Mouse (Mus musculus): ENCODE measurements around the gene Fblim1. TPM values are rescaled to one million over a fixed set of nuclear protein-coding genes. Genes with fewer than 3 reads are reported as not detected.
A peak's percentile ranks its signal among the peaks of the same experiment; 100 is the strongest.

Fblim1 gene
- total RNA-seq, 4 experiments from 2014 or later: 10.2 to 21.0 (median 17.6) TPM

- peak; percentile 93 for DNase-seq
Measured at GRCm38 (mm10) chr4:141538408-141539212, 67.3 kb downstream of the Fblim1 start, which contains the start of gene Spen. Spen (minus strand) TSS chr4:141538597.

GRCm38 (mm10) chr4:141537706-141538407 lies 68.0 kb downstream of the Fblim1 start:
- no peak for DNase-seq

DNA sequence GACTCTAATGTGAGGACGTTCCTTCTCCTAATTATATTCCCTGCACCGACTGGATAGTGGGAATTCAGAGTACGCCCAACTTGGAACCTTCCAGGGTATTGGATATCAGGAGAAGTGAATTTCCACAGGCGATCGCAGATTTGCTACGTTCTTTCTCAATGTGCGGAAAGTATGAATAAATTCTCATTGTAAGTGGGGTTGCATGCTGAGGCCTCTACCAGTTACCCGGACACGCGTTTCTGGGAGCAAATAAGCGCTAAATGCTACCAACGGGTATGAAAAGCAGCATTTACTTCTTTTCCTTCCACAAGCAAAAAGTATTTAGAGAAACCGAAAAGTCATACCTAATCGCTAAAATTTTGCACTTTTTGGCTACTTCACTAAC lies 68.7 kb downstream of the Fblim1 start:
- no peak for DNase-seq

DNA sequence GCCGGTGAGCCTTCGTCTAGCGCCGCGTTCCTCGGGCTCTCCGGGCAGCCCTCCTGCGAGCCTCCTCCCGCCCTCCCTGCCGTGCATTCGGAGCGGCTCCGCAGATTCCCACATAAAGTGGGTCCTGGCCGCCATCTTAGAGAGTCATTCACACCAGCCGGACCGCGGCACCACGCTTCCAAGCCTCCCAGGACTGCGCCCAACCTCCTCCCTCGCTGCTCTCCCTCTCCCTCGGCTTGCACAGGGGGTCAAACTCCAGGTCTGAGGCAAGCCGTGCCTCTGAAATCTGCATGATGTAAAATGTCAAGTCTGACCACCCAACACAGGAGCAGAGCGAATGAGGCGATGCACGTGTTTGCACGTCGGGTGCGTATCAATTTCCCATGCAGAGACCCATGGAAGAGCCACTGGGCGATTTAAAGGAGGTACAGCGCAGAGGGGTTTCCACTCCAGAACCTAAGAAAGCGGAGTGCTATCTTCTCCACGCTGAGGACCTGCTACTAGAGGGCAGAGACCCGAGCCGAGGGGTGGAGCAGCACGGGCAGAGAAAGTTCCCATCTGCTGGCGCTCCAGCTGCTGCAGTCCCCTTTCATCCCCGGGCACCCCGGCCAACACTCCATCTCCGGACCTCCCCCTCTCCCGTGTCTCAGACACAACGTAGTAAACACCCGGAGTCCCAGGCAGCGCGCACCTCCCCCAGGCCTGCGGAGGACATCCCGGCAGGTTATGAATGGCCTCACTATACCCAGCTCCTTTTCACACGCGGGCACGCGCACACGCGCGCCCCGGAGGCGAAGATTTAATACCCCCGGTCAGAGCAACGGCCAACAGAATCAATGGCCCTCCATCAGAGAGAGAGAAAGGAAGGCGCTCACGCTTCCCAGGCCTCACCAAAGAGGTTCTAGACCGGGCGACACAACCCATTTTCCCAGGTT lies 69.3 kb downstream of the Fblim1 start:
- DNase-seq: peak; percentile 69

DNA sequence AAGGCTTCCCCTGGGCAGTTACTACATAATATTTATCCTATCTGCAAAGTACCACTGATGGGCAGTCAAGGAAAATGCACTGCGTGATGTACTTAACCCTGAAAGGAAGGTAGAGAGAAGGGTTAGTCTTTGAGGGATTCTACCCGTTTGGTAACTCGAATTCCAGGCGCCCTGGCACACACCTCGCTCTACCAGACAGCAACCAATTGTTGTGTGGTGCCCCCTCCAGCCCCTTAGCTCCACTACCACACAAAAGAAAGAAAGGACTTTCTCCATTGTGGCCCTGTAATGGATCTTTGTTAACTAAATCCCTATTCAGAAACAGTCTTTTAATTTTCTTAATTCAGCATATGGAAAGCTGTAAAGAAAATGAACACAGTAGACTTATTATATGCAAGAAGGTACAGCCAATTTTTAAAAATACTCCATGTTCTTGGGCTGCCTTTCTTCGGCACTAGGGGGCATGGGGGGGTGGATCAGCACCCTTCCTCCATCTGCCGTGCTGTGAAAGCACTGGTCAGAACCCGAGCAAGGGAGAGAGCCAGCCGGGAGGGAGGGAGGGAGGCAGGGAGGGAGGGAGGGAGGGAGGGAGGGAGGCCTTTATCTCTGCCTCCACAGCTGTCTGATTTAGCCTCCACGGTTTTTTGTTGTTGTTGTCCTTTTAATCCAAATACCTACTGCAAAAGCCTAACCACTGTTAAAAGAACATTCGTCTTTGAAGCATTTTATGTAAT lies 70.8 kb downstream of the Fblim1 start:
- no peak for DNase-seq

- peak; percentile 45 for DNase-seq
Measured at GRCm38 (mm10) chr4:141530979-141531378, 74.9 kb downstream of the Fblim1 start.

DNA sequence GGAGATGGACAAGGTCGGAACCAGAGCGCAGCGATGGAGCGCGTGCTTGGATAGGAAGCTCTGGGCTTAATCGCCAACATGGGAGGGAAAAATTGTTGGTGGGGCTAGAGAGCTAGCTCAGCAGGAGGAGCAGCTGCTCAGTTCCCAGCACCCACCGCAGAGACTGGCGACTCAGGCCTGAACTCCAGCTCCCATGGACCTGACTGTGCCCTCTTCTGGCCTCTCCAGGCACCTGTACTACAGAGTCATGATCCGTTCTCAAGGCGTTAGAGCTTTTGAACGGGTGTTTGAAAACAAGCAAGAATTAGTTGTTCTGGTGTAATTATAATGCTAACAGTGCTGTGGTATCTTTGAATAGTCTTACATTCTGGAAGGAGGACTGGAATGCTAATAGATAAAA lies 77.0 kb downstream of the Fblim1 start:
- no peak for DNase-seq

- DNase-seq: no peak
Measured at GRCm38 (mm10) chr4:141526936-141527650, 78.8 kb downstream of the Fblim1 start.

Other genes starting within 250 kb of the Fblim1 start
- 1 to 10 TPM; 1.2 to 5.7 (median 2.8) TPM for gene Fam131c, start 237.9 kb downstream of the Fblim1 start, total RNA-seq (2022)
- gene Clcnka, start 207.4 kb downstream of the Fblim1 start, total RNA-seq (2022): not detected
- not detected for gene Clcnkb, start 190.1 kb downstream of the Fblim1 start, total RNA-seq (2022)
- gene Hspb7, start 185.3 kb downstream of the Fblim1 start, total RNA-seq (2022): under 1 TPM; 0.38 to 0.97 (median 0.57) TPM
- under 1 TPM in 1 of 4 experiments, not detected in 3; 0.68 TPM for gene Srarp, start 170.0 kb downstream of the Fblim1 start, total RNA-seq (2022)
- gene Zbtb17, start 161.4 kb downstream of the Fblim1 start, total RNA-seq (2022): 10 to 100 TPM; 14.8 to 25.6 (median 19.5) TPM
- 10 to 100 TPM; 53.0 to 94.3 (median 63.4) TPM for gene Spen, start 67.5 kb downstream of the Fblim1 start, total RNA-seq (2022)
- 1 to 10 TPM; 1.1 to 2.7 (median 2.1) TPM for gene Tmem82, start 12.5 kb upstream of the Fblim1 start, total RNA-seq (2022)
- 1 to 10 TPM; 1.3 to 5.1 (median 2.6) TPM for gene Slc25a34, start 17.7 kb upstream of the Fblim1 start, total RNA-seq (2022)
- gene Plekhm2, start 58.8 kb upstream of the Fblim1 start, total RNA-seq (2022): 10 to 100 TPM; 64.3 to 87.0 (median 76.1) TPM
- gene Rsc1a1, start 79.5 kb upstream of the Fblim1 start, total RNA-seq (2022): 1 to 10 TPM in 1 of 4 experiments, not detected in 3; 3.7 TPM
- 10 to 100 TPM; 49.4 to 67.9 (median 54.0) TPM for gene Ddi2, start 117.3 kb upstream of the Fblim1 start, total RNA-seq (2022)
- gene Agmat, start 140.6 kb upstream of the Fblim1 start, total RNA-seq (2022): 10 to 100 TPM in 3 of 4 experiments, 1 to 10 TPM in 1; 9.4 to 59.0 (median 32.8) TPM
- gene Dnajc16, start 184.8 kb upstream of the Fblim1 start, total RNA-seq (2022): 10 to 100 TPM; 28.1 to 36.3 (median 32.7) TPM
- gene Casp9, start 187.5 kb upstream of the Fblim1 start, total RNA-seq (2022): 10 to 100 TPM; 21.4 to 29.4 (median 26.5) TPM
- not detected for gene Cela2a, start 220.1 kb upstream of the Fblim1 start, total RNA-seq (2022)
- not detected for gene Ctrc, start 240.3 kb upstream of the Fblim1 start, total RNA-seq (2022)

Data from adrenal gland, adult 8-10 months (tissue).